Mouse (Mus musculus): Measurements from ENCODE around the gene Arhgap20. TPM values are rescaled to one million over a fixed set of nuclear protein-coding genes. Genes with fewer than 3 reads are reported as not detected.
A peak's percentile ranks its signal among the peaks of the same experiment; 100 is the strongest.

Arhgap20 gene
- polyA plus RNA-seq, 1 experiment from 2014 or later, result 1.9 TPM

GRCm38 (mm10) chr9:51738349-51738748 lies 26.8 kb upstream of the Arhgap20 start:
- Histone ChIP-seq H3K27ac (replicated peaks) (no peak overlapping the region), H3K9ac (ENCODE audit: low read length) (no peak overlapping the region), H3K4me2 (replicated peaks; ENCODE audit: low read depth) (no peak overlapping the region), H3K9me3 (ENCODE audit: control insufficient read depth, low read length) (no peaks in the 10 kb centered on the region), H3K4me3 (ENCODE audit: low read depth, low read length) (no peak overlapping the region), H3K36me3 (ENCODE audit: control insufficient read depth, insufficient read depth, low read length) (no peaks in the 10 kb centered on the region), H3K27me3 (ENCODE audit: control insufficient read depth, insufficient read depth, low read length) (no peaks in the 10 kb centered on the region), H3K4me1 (replicated peaks; ENCODE audit: control insufficient read depth, insufficient read depth) (no peaks in the 10 kb centered on the region)
- no peak for DNase-seq (ENCODE audit: low spot score)
- no peak for ATAC-seq (ENCODE audit: low FRiP score, low TSS enrichment)
- 77% methylated on average over 9 of the region's 9 CpGs for WGBS
- no peak for TF ChIP-seq EP300 (optimal IDR thresholded peaks at IDR 0.05)
- TF ChIP-seq CTCF (IDR thresholded peaks at IDR 0.05; ENCODE audit: low read depth), result no peak

GRCm38 (mm10) chr9:51739826-51740225 lies 25.3 kb upstream of the Arhgap20 start:
- no peak for TF ChIP-seq CTCF (IDR thresholded peaks at IDR 0.05; ENCODE audit: low read depth)
- TF ChIP-seq EP300 (optimal IDR thresholded peaks at IDR 0.05), result no peak
- no peak overlapping the region for H3K4me2 ChIP-seq (replicated peaks; ENCODE audit: low read depth)
- no peaks in the 10 kb centered on the region for H3K4me1 ChIP-seq (replicated peaks; ENCODE audit: control insufficient read depth, insufficient read depth)
- DNase-seq (ENCODE audit: low spot score) (no peak), ATAC-seq (ENCODE audit: low FRiP score, low TSS enrichment) (no peak)
- no peaks in the 10 kb centered on the region for H3K27me3 ChIP-seq (ENCODE audit: control insufficient read depth, insufficient read depth, low read length)
- no peak overlapping the region for H3K27ac ChIP-seq (replicated peaks)
- H3K36me3 ChIP-seq (ENCODE audit: control insufficient read depth, insufficient read depth, low read length), result no peaks in the 10 kb centered on the region
- H3K9ac ChIP-seq (ENCODE audit: low read length), result no peak overlapping the region
- H3K9me3 ChIP-seq (ENCODE audit: control insufficient read depth, low read length), result no peaks in the 10 kb centered on the region
- WGBS, result 84% methylated on average over 4 of the region's 4 CpGs
- H3K4me3 ChIP-seq (ENCODE audit: low read depth, low read length), result no peak overlapping the region

- Histone ChIP-seq H3K27me3 (ENCODE audit: control insufficient read depth, insufficient read depth, low read length) (no peaks in the 10 kb centered on the region), H3K9ac (ENCODE audit: low read length) (no peak overlapping the region), H3K36me3 (ENCODE audit: control insufficient read depth, insufficient read depth, low read length) (no peaks in the 10 kb centered on the region), H3K4me1 (replicated peaks; ENCODE audit: control insufficient read depth, insufficient read depth) (no peaks in the 10 kb centered on the region), H3K27ac (replicated peaks) (no peak overlapping the region), H3K4me3 (ENCODE audit: low read depth, low read length) (no peak overlapping the region), H3K9me3 (ENCODE audit: control insufficient read depth, low read length) (no peaks in the 10 kb centered on the region), H3K4me2 (replicated peaks; ENCODE audit: low read depth) (no peak overlapping the region)
- DNase-seq (ENCODE audit: low spot score), result no peak
- 22% methylated on average over 4 of the region's 4 CpGs for WGBS
- TF ChIP-seq EP300 (optimal IDR thresholded peaks at IDR 0.05) (no peak), CTCF (IDR thresholded peaks at IDR 0.05; ENCODE audit: low read depth) (no peak)
- no peak for ATAC-seq (ENCODE audit: low FRiP score, low TSS enrichment)
These were observed 15.0 kb upstream of the Arhgap20 start for GRCm38 (mm10) chr9:51750144-51750543.

- Histone ChIP-seq H3K4me1 (replicated peaks; ENCODE audit: control insufficient read depth, insufficient read depth) (no peaks in the 10 kb centered on the region), H3K9ac (ENCODE audit: low read length) (no peak overlapping the region), H3K4me2 (replicated peaks; ENCODE audit: low read depth) (no peak overlapping the region), H3K36me3 (ENCODE audit: control insufficient read depth, insufficient read depth, low read length) (no peaks in the 10 kb centered on the region), H3K27ac (replicated peaks) (no peak overlapping the region), H3K27me3 (ENCODE audit: control insufficient read depth, insufficient read depth, low read length) (no peaks in the 10 kb centered on the region; the same call in 1 of the 2 replicates), H3K9me3 (ENCODE audit: control insufficient read depth, low read length) (no peaks in the 10 kb centered on the region), H3K4me3 (ENCODE audit: low read depth, low read length) (no peak overlapping the region)
- no peak for DNase-seq (ENCODE audit: low spot score)
- no peak for ATAC-seq (ENCODE audit: low FRiP score, low TSS enrichment)
- TF ChIP-seq CTCF (IDR thresholded peaks at IDR 0.05; ENCODE audit: low read depth), result no peak
- TF ChIP-seq EP300 (optimal IDR thresholded peaks at IDR 0.05), result no peak
- WGBS, result 61% methylated on average over 2 of the region's 2 CpGs
These were observed 4.1 kb upstream of the Arhgap20 start for GRCm38 (mm10) chr9:51761003-51761402.

GRCm38 (mm10) chr9:51764041-51764875 lies 879 bp upstream of the Arhgap20 start:
- no peak overlapping the region; the same call in 1 of the 2 replicates for H3K27ac ChIP-seq (replicated peaks)
- H3K9ac ChIP-seq (ENCODE audit: low read length), result peak overlapping the region; percentile 61
- 0 out of 2 replicates have a peak, but pooled peaks cover 2% of the 10 kb centered on the region for H3K27me3 ChIP-seq (ENCODE audit: control insufficient read depth, insufficient read depth, low read length)
- ATAC-seq (ENCODE audit: low FRiP score, low TSS enrichment) (peak; percentile 43; the same call in 1 of the 2 replicates), DNase-seq (ENCODE audit: low spot score) (no peak)
- no peaks in the 10 kb centered on the region for H3K4me1 ChIP-seq (replicated peaks; ENCODE audit: control insufficient read depth, insufficient read depth)
- no peaks in the 10 kb centered on the region for H3K9me3 ChIP-seq (ENCODE audit: control insufficient read depth, low read length)
- no peaks in the 10 kb centered on the region for H3K36me3 ChIP-seq (ENCODE audit: control insufficient read depth, insufficient read depth, low read length)
- TF ChIP-seq CTCF (IDR thresholded peaks at IDR 0.05; ENCODE audit: low read depth) (peak; percentile 63), EP300 (optimal IDR thresholded peaks at IDR 0.05) (no peak)
- H3K4me3 ChIP-seq (ENCODE audit: low read depth, low read length), result peak overlapping the region; percentile 69
- WGBS, result 3% methylated on average over 12 of the region's 12 CpGs
- H3K4me2 ChIP-seq (replicated peaks; ENCODE audit: low read depth), result peak overlapping the region; percentile 99

All from stomach, postnatal 0 days (tissue).